Mouse (Mus musculus) testis, adult 2 months (tissue): ENCODE results near the gene Usp24.

Experiments
- CTCF ChIP-seq: fragments of 200-500 bp; IDR thresholded peaks from 2 replicates; pipeline ENCODE4 v1.5.1; 2012; ENCODE audit warnings: low read depth, mild to moderate bottlenecking, inconsistent platforms, low read length, moderate library complexity; ENCODE audit not compliant: control insufficient read depth, insufficient read depth, insufficient replicate concordance
- POLR2A ChIP-seq: fragments of 200-500 bp; IDR thresholded peaks from 2 replicates; pipeline ENCODE4 v1.6.1; 2012; ENCODE audit warnings: low read depth, mild to moderate bottlenecking, inconsistent platforms, low read length, moderate library complexity; ENCODE audit not compliant: control insufficient read depth

GRCm38 (mm10) chr4:106279177-106279576, 36.8 kb upstream of the Usp24 start:
- TF ChIP-seq CTCF (no peak), POLR2A (no peak)
